Mouse (Mus musculus) liver, embryonic 14.5 days (tissue): ENCODE data around the gene Klhl24.

Experiments
- CTCF ChIP-seq: IDR thresholded peaks from 2 replicates; pipeline ENCODE4 v1.5.1; 2016; ENCODE audit warnings: antibody characterized with exemption, low read depth, control low read depth
- EP300 ChIP-seq: IDR thresholded peaks from 2 replicates; pipeline ENCODE4 v1.6.1; 2016; ENCODE audit warnings: antibody characterized with exemption, low read depth

DNA sequence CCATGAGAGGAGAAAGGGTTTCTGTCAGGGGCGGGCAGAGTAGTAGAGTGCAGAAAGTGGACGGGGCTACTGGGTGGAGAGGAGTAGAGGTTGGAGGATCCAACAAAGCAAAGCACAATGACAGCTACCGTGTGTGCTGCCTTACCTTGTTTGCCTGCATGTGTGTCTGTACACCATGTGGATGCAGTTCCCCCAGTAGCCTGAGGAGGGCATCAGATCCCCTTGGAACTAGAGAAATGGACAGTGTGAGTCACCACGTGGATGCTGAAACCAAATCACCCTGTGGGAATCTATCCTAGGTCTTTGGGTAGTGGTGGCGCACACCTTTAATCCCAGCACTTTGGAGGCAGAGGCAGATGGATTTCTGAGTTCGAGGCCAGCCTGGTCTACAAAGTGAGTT, 11.6 kb downstream of the Klhl24 start:
- TF ChIP-seq EP300 = no peak
- peak; percentile 47 for TF ChIP-seq CTCF
